Mouse (Mus musculus) retina, embryonic 14.5 days (tissue): ENCODE measurements at regions not wholly inside any gene's neighbourhood (a gene's known extent, or its start where the extent isn't known, plus 50 kb on each side); places are given as distances from the start of the nearest gene placed in this dataset.

ENCODE experiments used
- DNase-seq: peaks from one replicate; pipeline ENCODE4 v3.0.0-alpha.2; 2015; ENCODE audit warnings: low spot score

GRCm38 (mm10) chr10:98651599-98651998 lies 262.6 kb upstream of the Atp2b1 start:
- no peak for DNase-seq

- no peak for DNase-seq
These were observed 262.1 kb upstream of the Atp2b1 start for GRCm38 (mm10) chr10:98652084-98652483.

GRCm38 (mm10) chr10:98660747-98661146 lies 253.5 kb upstream of the Atp2b1 start:
- no peak for DNase-seq

- no peak for DNase-seq
These were observed 248.2 kb upstream of the Atp2b1 start for GRCm38 (mm10) chr10:98665936-98666505.

- DNase-seq, result no peak
These were observed 246.5 kb upstream of the Atp2b1 start for GRCm38 (mm10) chr10:98667728-98668127.

- no peak for DNase-seq
These were observed 240.1 kb upstream of the Atp2b1 start for GRCm38 (mm10) chr10:98674131-98674530.

GRCm38 (mm10) chr10:98676907-98677306 lies 237.3 kb upstream of the Atp2b1 start:
- no peak for DNase-seq

- DNase-seq, result no peak
These were observed 236.0 kb upstream of the Atp2b1 start for GRCm38 (mm10) chr10:98678234-98678633.

GRCm38 (mm10) chr10:98682436-98682835 lies 231.8 kb upstream of the Atp2b1 start:
- DNase-seq, result no peak

- DNase-seq, result peak; percentile 2
These were observed 230.0 kb upstream of the Atp2b1 start for GRCm38 (mm10) chr10:98684195-98684594.

- DNase-seq, result no peak
These were observed 229.5 kb upstream of the Atp2b1 start for GRCm38 (mm10) chr10:98684707-98685106.

- no peak for DNase-seq
These were observed 228.5 kb upstream of the Atp2b1 start for GRCm38 (mm10) chr10:98685739-98686138.

GRCm38 (mm10) chr10:98686370-98686769 lies 227.8 kb upstream of the Atp2b1 start:
- no peak for DNase-seq

GRCm38 (mm10) chr10:98691816-98692215 lies 222.4 kb upstream of the Atp2b1 start:
- DNase-seq, result no peak

- DNase-seq, result no peak
These were observed 219.4 kb upstream of the Atp2b1 start for GRCm38 (mm10) chr10:98694690-98695370.

GRCm38 (mm10) chr10:98695371-98695725 lies 218.9 kb upstream of the Atp2b1 start:
- no peak for DNase-seq

- no peak for DNase-seq
These were observed 216.3 kb upstream of the Atp2b1 start for GRCm38 (mm10) chr10:98697866-98698265.

GRCm38 (mm10) chr10:98699579-98699978 lies 214.6 kb upstream of the Atp2b1 start:
- no peak for DNase-seq

GRCm38 (mm10) chr10:98700407-98700806 lies 213.8 kb upstream of the Atp2b1 start:
- no peak for DNase-seq

GRCm38 (mm10) chr10:98701285-98701684 lies 212.9 kb upstream of the Atp2b1 start:
- DNase-seq, result no peak

- no peak for DNase-seq
These were observed 211.6 kb upstream of the Atp2b1 start for GRCm38 (mm10) chr10:98702470-98703215.

- DNase-seq, result no peak
These were observed 210.4 kb upstream of the Atp2b1 start for GRCm38 (mm10) chr10:98703642-98704293.

GRCm38 (mm10) chr10:98704559-98704958 lies 209.6 kb upstream of the Atp2b1 start:
- DNase-seq, result no peak
